Mouse (Mus musculus) leukemia stem cell, adult 10-12 weeks (primary cell): ENCODE data around the gene Ero1l. TPM values are rescaled to one million over a fixed set of nuclear protein-coding genes. Genes with fewer than 3 reads are reported as not detected.

Source experiments
- polyA plus RNA-seq: library from polyadenylated mRNA; stranded (reverse); fragments of >175 nt; gene quantifications from 2 replicates; pipeline ENCODE4 v1.2.3, GENCODE M21; 2012; ENCODE audit warnings: low replicate concordance

Ero1l gene
- polyA plus RNA-seq = 1.3 and 3.3 TPM in 2 replicates

DNA sequence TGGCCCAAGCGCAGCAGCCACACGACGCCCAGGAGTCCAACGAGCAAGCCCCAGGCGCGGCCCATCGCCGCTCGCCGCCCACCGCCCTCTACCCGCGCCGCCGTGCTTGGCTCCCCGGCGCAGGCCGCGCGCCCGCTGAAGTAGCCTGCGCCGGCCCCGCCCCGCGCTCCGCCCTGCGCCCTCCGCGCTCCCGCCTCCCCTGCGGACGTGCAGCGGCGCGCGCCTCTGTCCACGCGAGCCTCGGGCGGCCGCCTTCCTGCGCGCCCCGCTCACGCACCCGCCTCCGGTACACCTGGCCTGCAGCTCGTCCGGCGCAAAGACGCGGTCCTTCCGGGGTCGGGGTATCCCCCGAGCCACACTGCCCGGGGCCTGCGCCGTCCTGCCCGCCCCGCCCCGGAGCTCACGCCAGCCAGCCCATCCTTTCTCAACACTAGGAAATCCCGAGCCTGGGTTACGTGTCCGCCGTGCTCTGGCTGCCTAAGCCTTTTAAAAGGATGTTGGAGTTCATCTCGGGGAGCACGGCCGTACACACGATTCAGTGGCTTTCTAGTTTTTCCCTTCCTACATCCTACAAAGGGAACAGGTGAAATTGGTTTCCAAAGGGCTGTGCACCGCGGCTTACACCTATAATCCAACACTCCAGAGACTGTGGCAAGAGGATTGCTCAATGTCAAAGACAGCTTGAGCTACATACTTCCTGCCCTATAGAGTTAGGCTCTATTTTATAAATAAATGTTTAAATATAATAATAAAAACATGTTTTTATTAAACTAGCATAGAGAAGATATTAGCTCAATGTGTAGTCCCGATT, at the start of gene Ero1l:
Gene Ero1l, minus strand, starts transcription at position 346 of the 811 bp plus-strand sequence.

DNA sequence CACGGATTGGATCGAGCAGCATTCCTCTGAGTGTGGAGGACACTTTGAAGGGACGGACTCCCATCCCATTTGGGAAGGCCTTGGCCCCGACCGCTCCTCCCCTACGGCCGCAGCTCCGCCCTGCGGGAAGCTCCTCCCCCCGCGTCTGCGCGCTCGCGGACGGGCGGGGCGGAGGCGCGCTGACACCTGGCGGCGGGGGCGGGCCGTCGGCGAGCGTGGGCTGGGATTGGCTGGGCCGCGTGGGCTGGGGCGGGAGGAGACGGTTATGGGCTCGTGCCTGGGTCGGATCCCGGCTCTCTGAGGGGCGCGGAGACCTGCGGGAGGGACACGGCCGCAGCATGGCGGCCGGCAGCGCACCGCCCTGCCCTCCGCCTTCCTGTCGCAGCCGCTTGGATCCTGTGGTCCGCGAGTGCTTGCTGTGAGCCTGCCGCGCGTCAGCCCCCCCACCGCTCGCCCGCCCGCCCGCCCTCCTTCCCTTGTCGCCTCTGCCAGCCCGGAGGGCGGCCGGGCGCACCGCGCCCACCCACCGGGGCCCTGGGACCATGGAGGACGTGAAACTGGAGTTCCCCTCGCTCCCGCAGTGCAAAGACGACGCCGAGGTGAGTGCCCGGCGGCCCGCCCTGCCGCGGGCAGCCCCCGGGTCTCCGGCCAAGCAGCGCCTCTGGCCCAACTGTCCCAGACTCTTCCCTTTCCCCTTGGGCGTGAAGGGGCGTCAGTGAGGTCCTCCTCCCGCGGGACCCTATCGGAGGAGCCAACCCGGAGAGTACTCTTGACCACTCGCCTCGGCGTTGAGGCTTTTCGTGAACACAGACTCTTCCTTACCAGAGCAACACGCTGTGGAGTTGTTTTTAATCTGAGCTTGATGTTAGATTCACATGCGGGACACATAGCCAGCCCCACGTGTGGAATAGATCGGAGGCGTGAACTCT, 32.6 kb upstream of the Ero1l start, which contains the start of gene Styx:
Gene Styx, plus strand, starts transcription at position 163 of the 929 bp plus-strand sequence.

DNA sequence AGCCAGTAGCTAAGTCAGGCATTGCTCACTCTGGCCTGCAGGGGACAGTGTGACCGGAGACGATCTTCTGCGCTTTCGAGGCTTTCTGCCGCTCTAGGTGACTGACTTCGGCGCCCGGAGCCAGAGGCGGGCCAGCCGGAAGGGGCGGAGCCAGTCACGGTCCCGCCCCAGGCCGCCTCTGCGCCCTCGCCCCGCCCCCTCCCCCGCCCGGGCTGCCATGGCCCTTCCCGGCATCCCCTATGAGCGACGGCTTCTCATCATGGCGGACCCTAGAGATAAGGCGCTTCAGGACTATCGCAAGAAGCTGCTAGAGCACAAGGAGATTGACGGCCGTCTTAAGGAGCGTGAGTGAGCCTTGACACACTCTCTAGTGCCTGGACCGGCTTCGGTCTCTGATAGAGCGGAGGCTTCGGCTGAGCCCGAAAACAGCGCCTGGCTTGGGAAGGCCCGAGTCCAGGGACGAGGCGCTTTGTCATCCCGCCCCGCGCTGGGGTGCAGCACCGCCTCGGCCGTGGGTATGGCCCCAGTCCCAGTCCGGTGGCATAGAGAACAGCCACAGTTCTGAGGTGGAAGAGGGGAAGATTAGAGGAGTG, 11.1 kb upstream of the Ero1l start, which contains the start of gene Psmc6:
Gene Psmc6, plus strand, starts transcription at position 200 of the 593 bp plus-strand sequence.

Other genes with a start within 250 kb of the Ero1l start
- 0.42 and 1.5 TPM in 2 replicates for gene Gpr137c, start 99.1 kb downstream of the Ero1l start, polyA plus RNA-seq
- 0.23 and 4.6 TPM in 2 replicates for gene Txndc16, start 98.4 kb downstream of the Ero1l start, polyA plus RNA-seq
- 2.4 and 6.9 TPM in 2 replicates for gene Psmc6, start 11.0 kb upstream of the Ero1l start, polyA plus RNA-seq
- gene Styx, start 32.3 kb upstream of the Ero1l start, polyA plus RNA-seq = 313 and 314 TPM in 2 replicates
- gene Gnpnat1, start 86.1 kb upstream of the Ero1l start, polyA plus RNA-seq = 1.1 and 6.8 TPM in 2 replicates
- gene Fermt2, start 211.3 kb upstream of the Ero1l start, polyA plus RNA-seq = 0.10 and 0.21 TPM in 2 replicates